Mouse (Mus musculus): ENCODE results near the gene Vmn2r27. TPM values are rescaled to one million over a fixed set of nuclear protein-coding genes. Genes with fewer than 3 reads are reported as not detected.

Vmn2r27 gene
- polyA plus RNA-seq, 1 experiment: not detected

GRCm38 (mm10) chr6:124166596-124166995 is 65.1 kb downstream of the Vmn2r27 start:
- H3K4me1 ChIP-seq (ENCODE audit: control insufficient read depth, insufficient read depth, low read length): no peaks in the 10 kb centered on the region
- no peak overlapping the region for H3K4me3 ChIP-seq (replicated peaks; ENCODE audit: extremely low read depth, low read depth, low read length)
- TF ChIP-seq CTCF (IDR thresholded peaks at IDR 0.05; ENCODE audit: insufficient read depth, low read length) (no peak), POLR2A (IDR thresholded peaks at IDR 0.05; ENCODE audit: borderline replicate concordance, extremely low read depth, low read depth, low read length) (no peak)
- 69% methylated on average over 2 of the region's 2 CpGs for WGBS
- DNase-seq: no peak

GRCm38 (mm10) chr6:124149808-124150207 is 81.8 kb downstream of the Vmn2r27 start:
- no peaks in the 10 kb centered on the region for H3K4me1 ChIP-seq (ENCODE audit: control insufficient read depth, insufficient read depth, low read length)
- no peak for TF ChIP-seq CTCF (IDR thresholded peaks at IDR 0.05; ENCODE audit: insufficient read depth, low read length)
- TF ChIP-seq POLR2A (IDR thresholded peaks at IDR 0.05; ENCODE audit: borderline replicate concordance, extremely low read depth, low read depth, low read length): no peak
- no peak for DNase-seq
- 20% methylated on average over 1 of the region's 1 CpGs for whole genome bisulfite sequencing
- no peak overlapping the region for H3K4me3 ChIP-seq (replicated peaks; ENCODE audit: extremely low read depth, low read depth, low read length)

Other genes with a start within 250 kb of the Vmn2r27 start
- 0.01 and 0.04 TPM in 2 replicates for gene Vmn2r26, start 207.3 kb downstream of the Vmn2r27 start, polyA plus RNA-seq (2012; rRNA removed)
- gene Cd163, start 72.8 kb upstream of the Vmn2r27 start, polyA plus RNA-seq (2012; rRNA removed): 1.0 and 1.6 TPM in 2 replicates
- gene Pex5, start 183.2 kb upstream of the Vmn2r27 start, polyA plus RNA-seq (2012; rRNA removed): 24.2 and 31.2 TPM in 2 replicates
- gene Clstn3, start 232.9 kb upstream of the Vmn2r27 start, polyA plus RNA-seq (2012; rRNA removed): 3.2 and 9.1 TPM in 2 replicates

All from lung, adult 2 months (tissue).